Mouse (Mus musculus): Measurements from ENCODE around the gene Rpl22.

- TF ChIP-seq USF1 (IDR thresholded peaks at IDR 0.05; ENCODE audit: low read depth, low read length) (no peak), CTCF (conservative IDR thresholded peaks at IDR 0.05 in 1 of 2, IDR thresholded peaks at IDR 0.05 in 1 of 2; ENCODE audit: low read depth in 2 of 2, low read length in 2 of 2) (no peak), TBP (conservative IDR thresholded peaks at IDR 0.05; ENCODE audit: low read depth, low read length) (no peak), NRF1 (IDR thresholded peaks at IDR 0.05; ENCODE audit: low read depth, low read length) (peak; percentile 79), BHLHE40 (IDR thresholded peaks at IDR 0.05; ENCODE audit: low read depth, low read length) (no peak), ELF1 (IDR thresholded peaks at IDR 0.05; ENCODE audit: low read depth, low read length) (no peak), UBTF (IDR thresholded peaks at IDR 0.05; ENCODE audit: low read depth, low read length) (no peak), POLR2A (IDR thresholded peaks at IDR 0.05; ENCODE audit: low read depth, low read length) (no peak)
Observed at GRCm38 (mm10) chr4:152315498-152316213, 9.9 kb upstream of the Rpl22 start.
